Mouse (Mus musculus) heart, postnatal 0 days (tissue): ENCODE results near the gene Tor1aip2. TPM values are rescaled to one million over a fixed set of nuclear protein-coding genes. Genes with fewer than 3 reads are reported as not detected.

ENCODE experiments used
- ATAC-seq: fragments of 200-750 bp; cut with Nextera tagmentation; 2 replicates; pipeline ENCODE4 v1.8.0; 2017; ENCODE audit warnings: low read depth, moderate number of reproducible peaks, moderate library complexity; ENCODE audit not compliant: insufficient read depth
- DNase-seq: peaks from one replicate; pipeline ENCODE4 v3.0.0-alpha.2; 2016; ENCODE audit warnings: low spot score
- H3K27ac ChIP-seq: fragments of 300-500 bp; sonication (generic); 2 replicates; pipeline ENCODE4 v1.5.1; 2014; ENCODE audit warnings: low read depth, mild to moderate bottlenecking
- H3K27me3 ChIP-seq: fragments of 300-500 bp; sonication (generic); 2 replicates; pipeline ENCODE4 v1.6.1; 2014; ENCODE audit warnings: low read length, mixed read lengths; ENCODE audit not compliant: control insufficient read depth, insufficient read depth
- H3K36me3 ChIP-seq: fragments of 300-500 bp; sonication (generic); replicated peaks from 2 replicates; pipeline ENCODE4 v1.6.1; 2014; ENCODE audit warnings: low read length, mixed read lengths; ENCODE audit not compliant: control insufficient read depth, insufficient read depth
- H3K4me1 ChIP-seq: fragments of 300-500 bp; sonication (generic); 2 replicates; pipeline ENCODE4 v1.6.1; 2014; ENCODE audit warnings: antibody characterized with exemption; ENCODE audit not compliant: control insufficient read depth, insufficient read depth
- H3K4me2 ChIP-seq: fragments of 300-500 bp; sonication (generic); 2 replicates; pipeline ENCODE4 v1.6.1; 2014; ENCODE audit warnings: low read depth, mild to moderate bottlenecking, low read length, moderate library complexity
- H3K4me3 ChIP-seq: fragments of 300-500 bp; sonication (generic); 2 replicates; pipeline ENCODE4 v1.5.1; 2014; ENCODE audit warnings: low read depth, low read length
- H3K9ac ChIP-seq: fragments of 300-500 bp; sonication (generic); replicated peaks from 2 replicates; pipeline ENCODE4 v1.6.1; 2014; ENCODE audit warnings: low read depth, low read length, mixed read lengths
- H3K9me3 ChIP-seq: fragments of 300-500 bp; sonication (generic); replicated peaks from 2 replicates; pipeline ENCODE4 v1.6.1; 2016; ENCODE audit warnings: low read length; ENCODE audit not compliant: control insufficient read depth
- CTCF ChIP-seq: IDR thresholded peaks from 2 replicates; pipeline ENCODE4 v1.5.1; 2016; ENCODE audit warnings: antibody characterized with exemption, control low read depth, low read depth
- EP300 ChIP-seq: IDR thresholded peaks from 2 replicates; pipeline ENCODE4 v1.6.1; 2016; ENCODE audit warnings: antibody characterized with exemption, low read depth
- WGBS: fragments of 180-500 bp; shearing (Covaris S2); extraction: QIAGEN DNeasy Blood & Tissue Kit; methylation state at CpG from one replicate; pipeline ENCODE4 v1.1.7; 2014; 5-methylcytosine and 5-hydroxymethylcytosine counted together
- polyA plus RNA-seq: library from polyadenylated mRNA; unstranded; fragments of >200 nt; fragmentation: Nextera tagmentation; extraction: Ambion mirVana; gene quantifications from 2 replicates; pipeline ENCODE4 v1.2.1, GENCODE M21; 2015
- total RNA-seq: library from RNA; depleted of rRNA; stranded (reverse); fragments of >200 nt; gene quantifications from 2 replicates; pipeline ENCODE4 v1.2.3, GENCODE M21; 2014; ENCODE audit warnings: low replicate concordance

The Tor1aip2 gene
- total and polyA plus RNA-seq, 2 experiments from 2014 or later = 49.0 to 77.1 TPM

GRCm38 (mm10) chr1:155995612-155996011 is 39.6 kb upstream of the Tor1aip2 start:
- Histone ChIP-seq H3K4me1 (no peaks in the 10 kb centered on the region), H3K36me3 (no peaks in the 10 kb centered on the region), H3K4me3 (no peak overlapping the region), H3K9ac (no peak overlapping the region), H3K4me2 (no peak overlapping the region), H3K27me3 (no peaks in the 10 kb centered on the region), H3K27ac (no peak overlapping the region), H3K9me3 (no peaks in the 10 kb centered on the region)
- WGBS = 10% methylated on average over 2 of the region's 2 CpGs
- TF ChIP-seq EP300 (no peak), CTCF (no peak)
- DNase-seq (peak; percentile 45), ATAC-seq (peak; percentile 53; the same call in 1 of the 2 replicates)

GRCm38 (mm10) chr1:156002366-156002765 is 32.8 kb upstream of the Tor1aip2 start:
- peaks cover 24% of the 10 kb centered on the region for H3K36me3 ChIP-seq
- 72% methylated on average over 8 of the region's 8 CpGs for WGBS
- no peak for DNase-seq
- no peak overlapping the region for H3K4me3 ChIP-seq
- 0 out of 2 replicates have a peak, but pooled peaks cover 5% of the 10 kb centered on the region for H3K4me1 ChIP-seq
- no peak for ATAC-seq
- H3K27ac ChIP-seq = no peak overlapping the region
- no peak overlapping the region for H3K4me2 ChIP-seq
- no peak overlapping the region for H3K9ac ChIP-seq
- no peak for TF ChIP-seq EP300
- TF ChIP-seq CTCF = no peak
- H3K9me3 ChIP-seq = no peaks in the 10 kb centered on the region
- H3K27me3 ChIP-seq = no peaks in the 10 kb centered on the region

- TF ChIP-seq EP300 (no peak), CTCF (no peak)
- ATAC-seq = peak; percentile 71
- Histone ChIP-seq H3K9ac (no peak overlapping the region), H3K4me1 (0 out of 2 replicates have a peak, but pooled peaks cover 5% of the 10 kb centered on the region), H3K4me3 (no peak overlapping the region), H3K4me2 (no peak overlapping the region), H3K27ac (no peak overlapping the region), H3K27me3 (no peaks in the 10 kb centered on the region), H3K9me3 (no peaks in the 10 kb centered on the region), H3K36me3 (peaks cover 32% of the 10 kb centered on the region)
- DNase-seq = no peak
- 48% methylated on average over 7 of the region's 7 CpGs for WGBS
Measured at GRCm38 (mm10) chr1:156003201-156003935, 31.8 kb upstream of the Tor1aip2 start.

- 78% methylated on average over 11 of the region's 11 CpGs for WGBS
- Histone ChIP-seq H3K4me2 (no peak overlapping the region), H3K27ac (no peak overlapping the region), H3K9me3 (no peaks in the 10 kb centered on the region), H3K4me1 (0 out of 2 replicates have a peak, but pooled peaks cover 5% of the 10 kb centered on the region), H3K27me3 (no peaks in the 10 kb centered on the region), H3K4me3 (no peak overlapping the region), H3K9ac (no peak overlapping the region), H3K36me3 (peaks cover 56% of the 10 kb centered on the region)
- TF ChIP-seq EP300 (no peak), CTCF (no peak)
- DNase-seq (no peak), ATAC-seq (no peak)
Measured at GRCm38 (mm10) chr1:156005906-156006305, 29.3 kb upstream of the Tor1aip2 start.

GRCm38 (mm10) chr1:156009003-156009402 is 26.2 kb upstream of the Tor1aip2 start:
- H3K27me3 ChIP-seq = no peaks in the 10 kb centered on the region
- H3K36me3 ChIP-seq = peaks cover 73% of the 10 kb centered on the region
- H3K4me2 ChIP-seq = no peak overlapping the region
- no peak for ATAC-seq
- no peak overlapping the region for H3K27ac ChIP-seq
- H3K9me3 ChIP-seq = no peaks in the 10 kb centered on the region
- H3K4me1 ChIP-seq = no peaks in the 10 kb centered on the region
- H3K4me3 ChIP-seq = no peak overlapping the region
- H3K9ac ChIP-seq = no peak overlapping the region
- no peak for DNase-seq
- 88% methylated on average over 1 of the region's 1 CpGs for WGBS
- no peak for TF ChIP-seq EP300
- no peak for TF ChIP-seq CTCF
